Mouse (Mus musculus): Measurements from ENCODE around the gene Hivep3.

DNA sequence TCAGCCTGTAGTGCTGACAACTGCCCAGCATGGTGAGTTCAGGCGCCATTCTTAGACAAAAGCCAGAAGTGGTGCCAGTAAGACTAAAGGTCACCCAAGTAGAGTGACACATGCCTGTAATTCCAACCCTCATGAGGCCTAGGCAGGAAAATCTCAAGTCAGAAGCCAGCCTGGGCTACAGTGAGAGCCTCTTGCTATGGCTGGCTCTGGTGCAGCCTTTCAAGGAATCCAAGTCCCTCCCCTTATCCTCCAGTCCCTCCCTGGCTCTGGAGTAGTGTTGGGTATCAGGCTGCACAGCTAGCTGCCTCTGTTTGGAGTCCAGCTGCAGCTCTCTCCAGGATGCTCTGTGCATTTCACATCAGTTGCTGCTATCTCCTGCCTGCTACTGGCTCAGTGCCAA lies 408.2 kb downstream of the Hivep3 start:
- TF ChIP-seq EP300 (IDR thresholded peaks at IDR 0.05; ENCODE audit: insufficient read depth, low read depth, low read length) (no peak), CTCF (IDR thresholded peaks at IDR 0.05) (no peak), POLR2A (IDR thresholded peaks at IDR 0.05; ENCODE audit: insufficient read depth, low read depth, low read length) (no peak)
